Mouse (Mus musculus) lung, adult 18-20 months (tissue): ENCODE measurements around the gene Slc9b2.

Experiments used
- DNase-seq, 2 experiments: peaks; one replicate each; pipeline ENCODE4 v3.0.0; 2022; ENCODE audit warnings: mixed read lengths in 2 of 2

Slc9b2 gene

GRCm38 (mm10) chr3:135313727-135314126 lies 6.2 kb downstream of the Slc9b2 start:
- no peak for DNase-seq

GRCm38 (mm10) chr3:135314811-135315210 lies 7.3 kb downstream of the Slc9b2 start:
- no peak for DNase-seq

GRCm38 (mm10) chr3:135315720-135316425 lies 8.4 kb downstream of the Slc9b2 start:
- no peak for DNase-seq

- no peak for DNase-seq
Observed at GRCm38 (mm10) chr3:135318331-135318730, 10.8 kb downstream of the Slc9b2 start.

GRCm38 (mm10) chr3:135324354-135324753 lies 16.9 kb downstream of the Slc9b2 start:
- DNase-seq = no peak

GRCm38 (mm10) chr3:135327176-135327575 lies 19.7 kb downstream of the Slc9b2 start:
- DNase-seq = no peak

GRCm38 (mm10) chr3:135327601-135328000 lies 20.1 kb downstream of the Slc9b2 start:
- no peak for DNase-seq

GRCm38 (mm10) chr3:135328560-135328959 lies 21.1 kb downstream of the Slc9b2 start:
- DNase-seq = peak; percentile 42 to 55

GRCm38 (mm10) chr3:135332691-135333090 lies 25.2 kb downstream of the Slc9b2 start:
- no peak for DNase-seq

- DNase-seq = no peak
Observed at GRCm38 (mm10) chr3:135333763-135334162, 26.3 kb downstream of the Slc9b2 start.

GRCm38 (mm10) chr3:135347739-135348264 lies 40.3 kb downstream of the Slc9b2 start, which contains the start of gene Slc9b1:
Gene Slc9b1, plus strand, starts transcription at chr3:135348029.
- DNase-seq = no peak

GRCm38 (mm10) chr3:135349022-135349421 lies 41.5 kb downstream of the Slc9b2 start:
- no peak for DNase-seq

GRCm38 (mm10) chr3:135351857-135352256 lies 44.4 kb downstream of the Slc9b2 start:
- no peak for DNase-seq

GRCm38 (mm10) chr3:135357394-135357793 lies 49.9 kb downstream of the Slc9b2 start:
- no peak for DNase-seq

GRCm38 (mm10) chr3:135375836-135376235 lies 68.3 kb downstream of the Slc9b2 start:
- no peak for DNase-seq

GRCm38 (mm10) chr3:135377445-135377844 lies 69.9 kb downstream of the Slc9b2 start:
- no peak for DNase-seq

GRCm38 (mm10) chr3:135379868-135380267 lies 72.4 kb downstream of the Slc9b2 start:
- DNase-seq = no peak

GRCm38 (mm10) chr3:135393186-135393585 lies 85.7 kb downstream of the Slc9b2 start:
- DNase-seq = no peak
